Mouse (Mus musculus): ENCODE data around the gene Pacs2. TPM values are rescaled to one million over a fixed set of nuclear protein-coding genes. Genes with fewer than 3 reads are reported as not detected.

Pacs2 gene
- polyA plus RNA-seq, 1 experiment from 2014 or later: 29.2 TPM

DNA sequence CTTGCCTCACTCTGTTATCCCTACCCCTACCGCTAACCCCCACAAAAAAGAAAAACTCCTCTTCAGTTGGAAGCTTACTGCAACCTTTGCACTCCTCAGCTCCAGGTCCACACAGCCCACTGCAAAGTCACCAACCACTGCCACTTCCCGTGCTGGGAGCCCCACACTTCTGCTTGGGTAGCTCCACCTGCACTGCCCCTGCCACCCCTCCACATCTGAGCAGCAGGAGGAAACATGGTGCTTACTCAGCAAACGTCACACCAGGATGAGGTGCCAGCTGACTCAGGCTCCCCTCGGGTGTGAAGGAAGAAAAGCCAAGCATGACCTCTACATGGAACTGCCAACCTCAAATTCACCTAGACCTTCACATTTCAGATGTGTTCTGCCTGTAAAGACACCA lies 20.2 kb upstream of the Pacs2 start:
- ATAC-seq (ENCODE audit: low FRiP score): no peak
- Histone ChIP-seq H3K4me2 (replicated peaks) (no peak overlapping the region), H3K27me3 (no peaks in the 10 kb centered on the region), H3K27ac (no peak overlapping the region), H3K4me3 (no peak overlapping the region), H3K9me3 (replicated peaks) (no peaks in the 10 kb centered on the region), H3K36me3 (peaks cover 34% of the 10 kb centered on the region), H3K9ac (no peak overlapping the region), H3K4me1 (peaks cover 17% of the 10 kb centered on the region)
- 84% methylated on average over 4 of the region's 4 CpGs for WGBS

DNA sequence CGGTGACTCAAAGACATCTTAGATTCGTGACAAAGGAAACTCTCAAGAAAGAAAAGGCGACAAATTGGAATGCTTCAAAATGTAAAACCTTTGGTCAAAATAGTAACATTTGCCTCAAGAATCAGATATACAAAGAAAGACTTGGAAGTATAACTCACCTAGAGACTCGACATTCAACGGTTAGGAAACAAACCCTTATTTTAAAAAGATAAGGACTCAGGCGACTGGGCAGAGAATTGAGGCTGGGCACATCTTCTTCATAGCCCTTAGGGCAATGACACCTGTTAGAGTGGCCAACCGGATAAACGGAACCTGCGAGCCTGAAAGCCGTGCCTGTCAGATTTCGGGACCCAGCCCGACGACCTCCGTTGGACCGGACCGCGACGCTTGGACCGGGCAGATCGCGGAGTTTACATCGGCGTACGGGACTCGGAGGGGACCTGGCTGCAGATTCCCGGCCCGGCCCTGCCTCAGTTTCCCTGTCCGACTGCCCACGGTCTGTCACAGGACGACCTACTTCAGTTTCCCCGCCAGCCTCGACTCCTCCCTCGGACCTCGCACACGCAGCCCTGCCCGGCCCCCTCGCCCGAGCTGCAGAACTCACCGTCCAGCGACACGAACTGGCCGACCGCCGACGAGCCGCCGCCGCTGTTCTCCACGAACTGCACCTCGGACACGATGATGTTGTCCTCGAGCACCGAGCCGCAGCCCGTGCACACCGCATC lies 14.6 kb upstream of the Pacs2 start:
- Histone ChIP-seq H3K27ac (peak overlapping the region; percentile 95), H3K4me1 (peaks cover 25% of the 10 kb centered on the region), H3K9ac (peak overlapping the region; percentile 94), H3K9me3 (replicated peaks) (no peaks in the 10 kb centered on the region), H3K4me3 (peak overlapping the region; percentile 83), H3K36me3 (0 out of 2 replicates have a peak, but pooled peaks cover 13% of the 10 kb centered on the region), H3K4me2 (replicated peaks) (peak overlapping the region; percentile 90), H3K27me3 (no peaks in the 10 kb centered on the region)
- ATAC-seq (ENCODE audit: low FRiP score): no peak
- WGBS: under 1% methylated on average over 56 of the region's 56 CpGs

DNA sequence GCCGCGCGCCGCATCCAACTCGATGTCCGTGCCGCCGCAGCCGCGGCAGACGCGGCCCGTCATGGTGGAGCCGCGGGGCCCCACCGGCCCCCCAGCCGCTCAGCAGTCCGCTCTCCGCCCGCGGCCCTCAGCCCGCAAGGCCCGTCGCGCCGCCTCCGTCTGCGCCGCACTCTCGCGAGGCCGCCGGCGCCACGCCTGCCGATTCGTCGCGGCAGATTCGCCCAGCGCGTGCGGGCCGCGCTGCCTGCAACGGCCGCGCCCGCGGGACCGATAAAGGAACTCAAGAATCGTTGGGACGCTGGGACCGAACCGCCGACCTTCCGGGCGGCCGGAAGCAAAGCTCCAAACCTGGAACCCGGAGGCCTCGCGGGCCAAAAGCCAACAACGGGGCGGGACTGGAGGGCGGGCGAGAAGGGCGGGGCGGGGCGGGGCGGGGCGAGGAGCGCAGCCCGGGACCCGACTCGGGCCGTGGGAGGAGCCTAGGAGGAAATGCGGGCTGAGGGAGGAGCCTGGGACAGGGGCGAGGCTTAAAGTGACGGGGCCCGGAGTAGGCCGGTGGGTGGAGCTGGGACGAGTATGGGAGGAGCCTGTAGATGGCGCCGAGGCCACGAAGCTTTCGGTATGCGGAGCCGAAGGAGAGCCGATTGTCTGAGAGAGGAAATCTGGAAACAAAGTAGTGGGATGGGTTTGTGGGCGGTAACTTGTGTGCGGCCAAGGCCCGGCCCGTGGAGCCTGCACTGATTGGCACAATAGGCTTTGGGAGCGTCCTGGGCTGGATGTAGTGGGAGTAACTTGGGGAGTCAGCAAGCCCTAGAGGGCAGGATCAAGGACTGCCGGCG lies 13.8 kb upstream of the Pacs2 start, which contains the start of gene Brf1:
Gene Brf1, minus strand, starts transcription at position 411 of the 839 bp plus-strand sequence.
- Histone ChIP-seq H3K9ac (peak within 1 kb of the TSS; percentile 94), H3K36me3 (0 out of 2 replicates have a peak, but pooled peaks cover 13% of the 10 kb centered on the region), H3K27me3 (no peaks in the 10 kb centered on the region), H3K4me1 (peaks cover 25% of the 10 kb centered on the region), H3K27ac (peak within 1 kb of the TSS; percentile 95), H3K4me2 (replicated peaks) (peak within 1 kb of the TSS; percentile 90), H3K4me3 (peak within 1 kb of the TSS; percentile 83), H3K9me3 (replicated peaks) (no peaks in the 10 kb centered on the region)
- ATAC-seq (ENCODE audit: low FRiP score): peak; percentile 98
- under 1% methylated on average over 89 of the region's 96 CpGs for WGBS

DNA sequence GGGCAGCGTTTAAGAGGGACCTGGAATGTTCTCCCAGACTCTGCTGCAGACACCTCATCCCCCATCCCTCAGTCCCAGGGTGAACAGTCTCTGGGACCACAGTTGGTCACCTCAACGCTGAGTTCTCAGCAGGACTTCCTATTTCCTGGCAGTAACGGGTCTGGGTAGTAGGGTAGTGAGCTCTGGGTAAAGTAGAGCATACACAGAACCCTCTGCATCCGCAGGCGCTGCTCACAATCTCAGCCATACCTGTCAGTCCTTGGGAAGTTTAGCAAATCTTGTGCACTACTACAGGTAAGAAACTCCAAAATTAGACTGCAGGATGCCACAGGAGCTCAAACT lies 13.2 kb upstream of the Pacs2 start:
- Histone ChIP-seq H3K9ac (peak overlapping the region; percentile 58), H3K27me3 (no peaks in the 10 kb centered on the region), H3K4me2 (replicated peaks) (peak overlapping the region; percentile 90), H3K36me3 (0 out of 2 replicates have a peak, but pooled peaks cover 8% of the 10 kb centered on the region), H3K27ac (peak overlapping the region; percentile 95), H3K9me3 (replicated peaks) (no peaks in the 10 kb centered on the region), H3K4me3 (peak overlapping the region; percentile 83), H3K4me1 (peaks cover 25% of the 10 kb centered on the region)
- ATAC-seq (ENCODE audit: low FRiP score): no peak; the same call in 1 of the 2 replicates
- 5% methylated on average over 5 of the region's 5 CpGs for WGBS

DNA sequence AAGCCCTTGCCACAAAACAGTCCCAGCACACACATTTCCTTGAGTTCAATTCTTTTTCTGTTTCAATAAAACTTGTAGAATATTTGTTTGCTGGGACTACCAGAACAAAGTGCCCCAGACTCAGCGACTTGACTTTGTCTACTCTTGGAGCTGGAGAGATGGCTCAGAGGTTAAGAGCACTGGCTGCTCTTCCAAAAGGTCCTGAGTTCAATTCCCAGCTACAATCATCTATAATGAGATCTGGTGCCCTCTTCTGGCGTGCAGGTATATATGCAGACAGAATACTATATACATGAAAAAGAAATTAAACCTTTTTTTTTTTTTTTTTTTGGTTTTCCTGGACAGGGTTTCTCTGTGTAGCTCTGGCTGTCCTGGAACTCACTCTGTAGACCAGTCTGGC lies 11.6 kb upstream of the Pacs2 start:
- Histone ChIP-seq H3K27ac (no peak overlapping the region), H3K9me3 (replicated peaks) (no peaks in the 10 kb centered on the region), H3K4me2 (replicated peaks) (no peak overlapping the region), H3K27me3 (no peaks in the 10 kb centered on the region), H3K4me3 (no peak overlapping the region), H3K4me1 (peaks cover 19% of the 10 kb centered on the region), H3K9ac (no peak overlapping the region), H3K36me3 (no peaks in the 10 kb centered on the region)
- no peak for ATAC-seq (ENCODE audit: low FRiP score)
- whole genome bisulfite sequencing: 43% methylated on average over 2 of the region's 2 CpGs

DNA sequence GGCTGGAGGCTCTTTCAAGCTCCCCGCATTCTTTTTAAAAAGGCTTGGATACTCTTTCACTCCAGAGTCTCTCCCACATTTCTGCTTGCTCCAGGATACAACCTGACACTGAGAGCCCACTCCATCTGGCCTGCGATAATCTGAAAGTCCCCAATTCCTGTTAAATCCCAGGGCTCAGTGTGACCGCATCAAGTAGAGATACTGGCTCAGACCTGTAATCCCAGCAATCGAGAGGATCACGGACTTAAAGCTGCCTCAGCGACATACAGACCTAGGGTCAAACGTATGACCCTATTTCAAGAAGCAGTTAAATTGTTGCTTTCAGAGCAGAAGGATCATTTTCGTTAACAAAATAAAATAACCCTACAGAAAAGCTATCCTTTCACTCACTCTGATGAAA lies 10.3 kb upstream of the Pacs2 start:
- Histone ChIP-seq H3K4me2 (replicated peaks) (no peak overlapping the region), H3K4me1 (peaks cover 9% of the 10 kb centered on the region), H3K4me3 (no peak overlapping the region), H3K27me3 (no peaks in the 10 kb centered on the region), H3K9me3 (replicated peaks) (no peaks in the 10 kb centered on the region), H3K9ac (no peak overlapping the region), H3K36me3 (no peaks in the 10 kb centered on the region), H3K27ac (no peak overlapping the region)
- 79% methylated on average over 8 of the region's 8 CpGs for WGBS
- no peak for ATAC-seq (ENCODE audit: low FRiP score)

DNA sequence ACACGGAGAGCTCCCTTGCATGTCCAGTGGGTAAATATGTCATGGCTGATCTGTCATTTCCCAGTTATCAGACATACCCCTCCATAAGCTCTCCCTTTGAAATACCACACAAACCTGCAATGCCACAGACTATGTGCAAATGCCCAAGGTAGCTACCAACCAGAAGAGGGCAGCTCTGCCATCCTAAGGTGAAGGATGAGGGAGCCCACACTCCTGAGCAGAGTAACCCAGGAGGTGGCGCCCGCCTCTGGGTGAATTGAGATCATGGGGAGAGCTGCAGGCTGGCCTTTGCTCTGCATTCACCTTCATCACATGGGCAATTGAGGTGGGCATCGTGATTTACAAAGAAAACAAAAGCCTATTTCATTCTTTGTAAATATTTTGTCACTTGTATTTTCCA lies 9.3 kb upstream of the Pacs2 start:
- 30% methylated on average over 4 of the region's 4 CpGs for whole genome bisulfite sequencing
- Histone ChIP-seq H3K9me3 (replicated peaks) (no peaks in the 10 kb centered on the region), H3K27ac (no peak overlapping the region), H3K27me3 (no peaks in the 10 kb centered on the region), H3K36me3 (no peaks in the 10 kb centered on the region), H3K4me1 (peaks cover 4% of the 10 kb centered on the region; the same call in 1 of the 2 replicates), H3K9ac (no peak overlapping the region), H3K4me3 (no peak overlapping the region), H3K4me2 (replicated peaks) (no peak overlapping the region)
- ATAC-seq (ENCODE audit: low FRiP score): no peak

DNA sequence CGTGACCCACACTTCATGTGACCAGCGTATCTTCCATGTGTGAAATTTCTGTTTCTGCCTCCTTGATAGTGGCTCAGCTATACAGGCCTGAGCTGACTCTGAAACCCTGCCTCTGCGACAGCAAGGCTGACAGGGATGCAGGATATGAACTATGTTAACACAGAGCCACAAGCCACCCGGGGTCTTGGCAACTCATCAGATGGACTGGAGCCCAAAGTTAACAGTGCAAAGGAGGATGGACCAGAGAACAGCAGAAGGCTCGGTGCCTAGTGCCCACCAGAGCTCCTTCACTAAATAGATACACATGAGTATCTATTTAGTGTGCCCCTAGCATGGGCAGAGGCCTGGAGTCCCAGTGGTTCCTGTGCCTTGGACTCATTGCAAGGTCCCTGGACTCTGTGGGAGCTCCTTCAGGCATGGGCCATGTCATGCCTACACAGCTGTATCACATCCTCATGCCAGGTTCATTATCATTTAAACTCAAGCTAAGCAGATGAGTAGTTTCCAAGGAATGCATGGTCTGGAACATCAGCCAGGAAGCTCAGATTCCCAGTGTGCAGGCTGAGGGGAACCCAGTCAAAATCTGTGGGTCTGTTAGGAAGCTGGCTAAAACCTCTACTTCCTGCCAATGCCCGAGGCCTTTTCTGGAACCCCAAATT lies 2.5 kb upstream of the Pacs2 start:
- Histone ChIP-seq H3K4me3 (no peak overlapping the region), H3K27ac (no peak overlapping the region), H3K9me3 (replicated peaks) (no peaks in the 10 kb centered on the region), H3K9ac (no peak overlapping the region), H3K36me3 (no peaks in the 10 kb centered on the region), H3K4me1 (peaks cover 33% of the 10 kb centered on the region), H3K4me2 (replicated peaks) (no peak overlapping the region), H3K27me3 (no peaks in the 10 kb centered on the region)
- ATAC-seq (ENCODE audit: low FRiP score): no peak
- 86% methylated on average over 6 of the region's 6 CpGs for WGBS

DNA sequence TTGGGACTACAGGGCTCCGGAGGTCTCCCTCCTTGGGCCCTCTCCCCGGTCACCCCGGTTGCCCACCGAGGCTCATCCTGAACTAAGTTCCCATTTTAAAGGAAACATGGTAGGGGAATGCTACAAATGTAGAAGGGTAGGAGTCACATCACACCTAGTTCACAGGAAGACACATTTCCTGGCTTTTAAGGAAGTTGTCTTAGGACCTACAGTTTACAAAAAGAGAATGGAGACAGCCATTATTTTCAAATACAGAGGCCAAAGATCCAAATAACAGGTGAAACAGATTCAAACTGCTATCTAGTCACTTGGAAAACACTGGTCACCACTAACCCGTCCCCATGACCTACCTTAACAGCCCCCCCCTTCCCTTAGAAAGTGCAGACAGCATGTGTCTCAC lies 1.9 kb upstream of the Pacs2 start:
- peak overlapping the region; percentile 95 for H3K27ac ChIP-seq

DNA sequence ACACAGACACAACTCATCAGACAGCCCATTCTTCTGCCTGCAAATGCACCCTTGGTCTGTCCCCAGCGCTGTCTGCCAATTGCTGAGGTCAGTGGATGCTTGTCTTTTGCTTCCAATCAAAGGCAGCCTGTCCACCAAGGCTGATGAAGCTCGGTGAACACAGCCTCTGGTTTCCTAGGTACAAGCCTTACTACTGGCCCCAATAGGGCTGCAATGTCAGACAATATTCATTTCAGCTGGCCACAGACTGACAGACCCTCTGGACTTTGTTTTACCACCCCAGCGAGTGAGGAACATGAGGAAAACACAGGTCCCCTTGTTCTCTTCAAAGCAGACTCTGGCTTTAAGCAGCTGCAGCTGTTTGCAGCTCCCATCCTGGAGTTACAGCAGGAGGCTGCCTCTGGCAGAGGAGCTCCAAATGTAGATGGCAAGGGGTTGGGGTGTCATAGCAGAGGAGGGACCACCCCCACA lies 1.3 kb upstream of the Pacs2 start:
- H3K27ac ChIP-seq: peak overlapping the region; percentile 95
- H3K4me1 ChIP-seq: peaks cover 40% of the 10 kb centered on the region
- no peak for ATAC-seq (ENCODE audit: low FRiP score)
- WGBS: 54% methylated on average over 3 of the region's 3 CpGs
- H3K4me3 ChIP-seq: peak overlapping the region; percentile 96; the same call in 1 of the 2 replicates
- H3K36me3 ChIP-seq: no peaks in the 10 kb centered on the region
- no peaks in the 10 kb centered on the region for H3K9me3 ChIP-seq (replicated peaks)
- H3K9ac ChIP-seq: peak overlapping the region; percentile 82
- H3K27me3 ChIP-seq: no peaks in the 10 kb centered on the region
- peak overlapping the region; percentile 66 for H3K4me2 ChIP-seq (replicated peaks)

More for the DNA sequence above, 1.9 kb upstream of the Pacs2 start:
- Histone ChIP-seq H3K4me2 (replicated peaks) (no peak overlapping the region), H3K4me1 (peaks cover 37% of the 10 kb centered on the region), H3K9me3 (replicated peaks) (no peaks in the 10 kb centered on the region), H3K9ac (no peak overlapping the region), H3K36me3 (no peaks in the 10 kb centered on the region), H3K27me3 (no peaks in the 10 kb centered on the region), H3K4me3 (no peak overlapping the region)
- 90% methylated on average over 5 of the region's 5 CpGs for WGBS
- ATAC-seq (ENCODE audit: low FRiP score): no peak

DNA sequence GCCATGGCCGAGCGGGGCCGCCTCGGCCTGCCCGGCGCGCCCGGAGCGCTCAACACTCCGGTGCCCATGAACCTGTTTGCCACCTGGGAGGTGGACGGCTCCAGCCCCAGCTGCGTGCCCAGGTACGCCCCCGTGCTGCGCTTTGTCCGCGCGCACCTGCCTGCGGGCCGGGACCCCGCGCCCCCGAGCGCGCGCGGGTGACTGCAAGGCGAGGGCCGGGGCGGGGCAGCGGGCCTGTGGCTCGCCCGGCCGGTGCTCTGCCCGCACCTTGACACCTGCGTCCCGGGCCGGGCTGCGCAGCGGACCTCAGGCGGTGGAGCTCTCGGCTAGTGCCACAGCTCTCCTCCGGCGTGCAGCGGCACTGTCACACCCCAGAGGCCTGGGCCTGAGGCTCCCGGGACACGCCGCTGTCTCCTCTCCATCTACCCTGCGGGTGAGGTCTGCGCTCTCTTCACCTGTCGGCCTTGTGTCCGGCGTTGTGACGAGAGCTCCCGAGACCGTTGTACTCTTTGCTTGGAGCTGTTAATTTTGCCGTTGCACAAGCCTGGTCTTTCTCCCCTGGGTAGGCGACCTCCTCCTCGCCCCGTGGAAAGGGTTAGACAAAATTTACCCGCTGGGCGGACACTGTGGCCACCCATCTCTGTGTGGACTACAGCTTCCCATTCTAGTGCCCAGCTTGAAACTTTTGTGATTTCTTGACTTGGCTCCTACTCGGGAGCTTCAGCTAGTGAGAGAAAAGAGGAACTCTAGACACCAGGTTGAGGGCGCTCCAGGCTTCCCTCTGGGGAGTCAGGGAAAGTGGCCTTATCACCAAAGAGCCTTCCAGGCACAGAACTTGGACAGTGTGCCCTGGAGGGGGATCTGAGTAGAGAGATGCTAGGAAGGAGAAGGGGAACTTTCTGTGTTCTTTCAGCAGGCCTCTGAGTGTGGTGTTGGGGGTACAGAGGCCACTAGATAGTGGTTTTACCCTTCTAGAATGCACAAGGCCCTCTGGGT lies 551 bp downstream of the Pacs2 start:
- WGBS: under 1% methylated on average over 56 of the region's 64 CpGs
- peak overlapping the region; percentile 78 for H3K27ac ChIP-seq
- H3K4me1 ChIP-seq: peaks cover 40% of the 10 kb centered on the region
- peak; percentile 41 for ATAC-seq (ENCODE audit: low FRiP score)
- H3K27me3 ChIP-seq: no peaks in the 10 kb centered on the region
- no peaks in the 10 kb centered on the region for H3K36me3 ChIP-seq
- H3K9me3 ChIP-seq (replicated peaks): no peaks in the 10 kb centered on the region
- H3K9ac ChIP-seq: peak overlapping the region; percentile 92
- H3K4me3 ChIP-seq: peak overlapping the region; percentile 96
- H3K4me2 ChIP-seq (replicated peaks): peak overlapping the region; percentile 87

Measured in hindbrain, embryonic 12.5 days (tissue).